Mouse (Mus musculus) granulocyte monocyte progenitor cell, adult 5-6 weeks (primary cell): Measurements from ENCODE around the gene Efcab6. TPM values are rescaled to one million over a fixed set of nuclear protein-coding genes. Genes with fewer than 3 reads are reported as not detected.

Experiments used
- ATAC-seq: replicated peaks from 2 replicates; pipeline ENCODE4 v1.8.0; 2016; ENCODE audit warnings: mild to moderate bottlenecking, moderate TSS enrichment, inconsistent platforms; ENCODE audit not compliant: poor library complexity, severe bottlenecking
- total RNA-seq, 2 experiments: library from RNA; stranded (forward) in 1 of 2; stranded (reverse) in 1 of 2; fragments of 200-712, 200-1000 nt in 1 of 2; fragments of >200 nt in 1 of 2; fragmentation: Nextera tagmentation in 1 of 2; gene quantifications; 2 replicates each; pipeline ENCODE4 v1.2.3; 2014 to 2017

The Efcab6 gene
- total RNA-seq, 2 experiments from 2014 or later, result not detected

GRCm38 (mm10) chr15:83828011-83828410, 237.2 kb downstream of the Efcab6 start:
- ATAC-seq, result no peak

Other genes starting within 250 kb of the Efcab6 start
- gene Sult4a1, start 40.4 kb upstream of the Efcab6 start, total RNA-seq (2014; fragmentation: Nextera tagmentation), result not detected in 2 replicates
- not detected in 2 replicates for gene Sult4a1, start 40.4 kb upstream of the Efcab6 start, total RNA-seq (2017)
- gene Pnpla5, start 57.8 kb upstream of the Efcab6 start, total RNA-seq (2014; fragmentation: Nextera tagmentation), result not detected in 2 replicates
- not detected in 2 replicates for gene Pnpla5, start 57.8 kb upstream of the Efcab6 start, total RNA-seq (2017)
- gene Pnpla3, start 102.5 kb upstream of the Efcab6 start, total RNA-seq (2014; fragmentation: Nextera tagmentation), result not detected in 2 replicates
- not detected in 2 replicates for gene Pnpla3, start 102.5 kb upstream of the Efcab6 start, total RNA-seq (2017)
- gene Samm50, start 126.9 kb upstream of the Efcab6 start, total RNA-seq (2014; fragmentation: Nextera tagmentation), result 51.4 and 66.9 TPM in 2 replicates
- gene Samm50, start 126.9 kb upstream of the Efcab6 start, total RNA-seq (2017), result 41.9 and 47.7 TPM in 2 replicates
- 3.9 and 4.3 TPM in 2 replicates for gene Parvb, start 166.7 kb upstream of the Efcab6 start, total RNA-seq (2014; fragmentation: Nextera tagmentation)
- gene Parvb, start 166.7 kb upstream of the Efcab6 start, total RNA-seq (2017), result 0.36 and 0.43 TPM in 2 replicates